Mouse (Mus musculus) neural tube, embryonic 10.5 days (tissue): ENCODE data around the gene Taar3.

ENCODE experiments used
- DNase-seq: peaks from one replicate; pipeline ENCODE4 v3.0.0-alpha.2; 2017; ENCODE audit warnings: low spot score; ENCODE audit errors: extremely low spot score

Gene Taar3

DNA sequence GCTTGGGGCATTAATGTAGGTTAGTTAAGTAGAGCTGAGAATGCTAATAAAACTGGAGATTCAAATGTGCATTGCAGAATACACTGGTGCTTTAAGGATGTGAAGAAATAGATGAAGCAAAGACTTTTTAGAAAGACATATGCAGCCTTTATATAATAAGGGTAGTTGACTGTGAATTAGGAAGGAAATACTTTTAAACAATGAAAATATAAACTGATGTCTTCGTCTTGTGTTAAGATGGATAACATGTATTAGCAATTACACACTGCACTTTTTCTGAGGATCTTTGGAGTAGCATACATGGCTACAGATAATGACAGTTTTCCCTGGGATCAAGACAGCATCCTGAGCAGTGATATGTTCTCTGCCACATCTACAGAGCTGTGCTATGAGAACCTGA is 50.3 kb downstream of the Taar3 start, which contains the start of gene Taar7b:
Gene Taar7b (plus strand): TSS at position 301 of the 400 bp plus-strand sequence.
- no peak for DNase-seq
